Mouse (Mus musculus): ENCODE results near the gene Susd4. TPM values are rescaled to one million over a fixed set of nuclear protein-coding genes. Genes with fewer than 3 reads are reported as not detected.

The Susd4 gene
- 1 to 10 TPM; 4.1 to 5.2 TPM for total RNA-seq (2021)
- long read RNA-seq, experiment 1, partial matches to known transcripts, result 0 of 5 reads
- long read RNA-seq, experiment 1, other reads (novel, unspliced or antisense), result 1 of 5 reads
- long read RNA-seq, experiment 2, partial matches to known transcripts, result 3 of 8 reads
- long read RNA-seq, experiment 2, other reads (novel, unspliced or antisense), result 1 of 8 reads

GRCm38 (mm10) chr1:182763716-182764461, at the start of gene Susd4:
Gene Susd4 (plus strand): TSS chr1:182763860.
- DNase-seq (ENCODE audit: low spot score in 2 of 2), result peak; percentile 52

- DNase-seq (ENCODE audit: low spot score in 2 of 2), result no peak
These were observed 49.3 kb upstream of the Susd4 start for GRCm38 (mm10) chr1:182714236-182714935.

- no peak for DNase-seq (ENCODE audit: low spot score in 2 of 2)
These were observed 36.1 kb upstream of the Susd4 start for GRCm38 (mm10) chr1:182727541-182727940.

- no peak for DNase-seq (ENCODE audit: low spot score in 2 of 2)
These were observed 34.7 kb upstream of the Susd4 start for GRCm38 (mm10) chr1:182729002-182729401.

GRCm38 (mm10) chr1:182732695-182733094, 31.0 kb upstream of the Susd4 start:
- DNase-seq (ENCODE audit: low spot score in 2 of 2), result no peak

GRCm38 (mm10) chr1:182735891-182736290, 27.8 kb upstream of the Susd4 start:
- DNase-seq (ENCODE audit: low spot score in 2 of 2), result no peak

GRCm38 (mm10) chr1:182747081-182747480, 16.6 kb upstream of the Susd4 start:
- DNase-seq (ENCODE audit: low spot score in 2 of 2), result no peak

- no peak for DNase-seq (ENCODE audit: low spot score in 2 of 2)
These were observed 15.8 kb upstream of the Susd4 start for GRCm38 (mm10) chr1:182747834-182748233.

- no peak for DNase-seq (ENCODE audit: low spot score in 2 of 2)
These were observed 14.6 kb upstream of the Susd4 start, which contains the start of gene Ccdc185 for GRCm38 (mm10) chr1:182749080-182749479. Gene Ccdc185 (minus strand): TSS chr1:182749180.

GRCm38 (mm10) chr1:182751301-182751700, 12.4 kb upstream of the Susd4 start:
- DNase-seq (ENCODE audit: low spot score in 2 of 2), result no peak

- DNase-seq (ENCODE audit: low spot score in 2 of 2), result no peak
These were observed 10.0 kb upstream of the Susd4 start for GRCm38 (mm10) chr1:182753694-182754093.

GRCm38 (mm10) chr1:182754865-182755264, 8.8 kb upstream of the Susd4 start:
- DNase-seq (ENCODE audit: low spot score in 2 of 2), result no peak

- DNase-seq (ENCODE audit: low spot score in 2 of 2), result no peak
These were observed 4.9 kb upstream of the Susd4 start for GRCm38 (mm10) chr1:182758783-182759182.

GRCm38 (mm10) chr1:182763191-182763715, 407 bp upstream of the Susd4 start:
- DNase-seq (ENCODE audit: low spot score in 2 of 2), result peak in 1 of 2 experiments; percentile 6

GRCm38 (mm10) chr1:182764541-182765281, 1.1 kb downstream of the Susd4 start:
- no peak for DNase-seq (ENCODE audit: low spot score in 2 of 2)

- DNase-seq (ENCODE audit: low spot score in 2 of 2), result no peak
These were observed 11.9 kb downstream of the Susd4 start for GRCm38 (mm10) chr1:182775576-182775975.

GRCm38 (mm10) chr1:182776749-182777410, 13.2 kb downstream of the Susd4 start:
- DNase-seq (ENCODE audit: low spot score in 2 of 2), result no peak

- DNase-seq (ENCODE audit: low spot score in 2 of 2), result no peak
These were observed 14.6 kb downstream of the Susd4 start for GRCm38 (mm10) chr1:182778225-182778624.

GRCm38 (mm10) chr1:182779024-182779520, 15.4 kb downstream of the Susd4 start:
- DNase-seq (ENCODE audit: low spot score in 2 of 2), result no peak

GRCm38 (mm10) chr1:182783774-182784173, 20.1 kb downstream of the Susd4 start:
- DNase-seq (ENCODE audit: low spot score in 2 of 2), result no peak

Measured in adrenal gland, adult 18-20 months (tissue).